40 mouse cellular contexts compared by ENCODE assay signal in genomic region chr11:120445475-120445874, GRCm38 (mm10). TPM values are rescaled to one million over a fixed set of nuclear protein-coding genes. Genes with fewer than 3 reads are reported as not detected.
"Had no signal": no experiment of that assay in that cellular context is flagged by ENCODE, and none has a peak within 500 bp of the region (broad histone marks: within the 10 kb centered on the region; RNA-seq: fewer than 3 reads in every experiment).

No protein-coding gene starts in this region.

- H3K4me2 ChIP-seq: limb, embryonic 12.5 days; limb, embryonic 13.5 days; limb, embryonic 15.5 days; liver, embryonic 11.5 days; liver, embryonic 12.5 days; liver, embryonic 13.5 days; liver, embryonic 15.5 days; lung, embryonic 14.5 days; lung, embryonic 15.5 days; midbrain, embryonic 11.5 days; midbrain, embryonic 12.5 days; midbrain, embryonic 15.5 days had no signal

- DNase-seq: left cerebral cortex, postnatal 4 days; liver; liver, embryonic 13.5 days; liver, postnatal 0 days; lung, adult 18-20 months; lung, adult 2 months; lung, embryonic 14.5 days; lung, postnatal 10 days; lung, postnatal 14 days; lung, postnatal 36 days; lung, postnatal 4 days; midbrain, embryonic 14.5 days had no signal

- H3K4me1 ChIP-seq: limb, embryonic 12.5 days; limb, embryonic 13.5 days; limb, embryonic 15.5 days; liver, embryonic 15.5 days; lung, embryonic 15.5 days; midbrain, embryonic 12.5 days; midbrain, embryonic 15.5 days had no signal

- H3K36me3 ChIP-seq: limb, embryonic 10.5 days; limb, embryonic 12.5 days; limb, embryonic 13.5 days; limb, embryonic 15.5 days; liver, embryonic 12.5 days; liver, embryonic 13.5 days; liver, embryonic 15.5 days; lung, embryonic 15.5 days; midbrain, embryonic 12.5 days; midbrain, embryonic 15.5 days had no signal

- H3K9ac ChIP-seq: limb, embryonic 12.5 days; limb, embryonic 13.5 days; limb, embryonic 15.5 days; liver, embryonic 12.5 days; liver, embryonic 13.5 days; liver, embryonic 14.5 days; liver, embryonic 15.5 days; liver, postnatal 0 days; lung, embryonic 14.5 days; lung, embryonic 15.5 days; midbrain, embryonic 12.5 days; midbrain, embryonic 15.5 days had no signal

- H3K4me3 ChIP-seq: left cerebral cortex, adult 2 months; limb, embryonic 10.5 days; limb, embryonic 12.5 days; limb, embryonic 13.5 days; limb, embryonic 15.5 days; liver, embryonic 12.5 days; liver, embryonic 13.5 days; liver, embryonic 15.5 days; lung, embryonic 15.5 days; megakaryocyte, embryonic 14.5 days; midbrain, embryonic 12.5 days; midbrain, embryonic 15.5 days; myocyte had no signal

- ATAC-seq: liver, embryonic 12.5 days; liver, postnatal 0 days; lung, postnatal 0 days; midbrain, embryonic 15.5 days; midbrain, embryonic 16.5 days had no signal

- H3K27ac ChIP-seq: left cerebral cortex, adult 2 months; limb, embryonic 10.5 days; limb, embryonic 12.5 days; limb, embryonic 13.5 days; limb, embryonic 15.5 days; liver, embryonic 12.5 days; liver, embryonic 13.5 days; liver, embryonic 14.5 days; liver, embryonic 15.5 days; lung, embryonic 15.5 days; macrophage; midbrain, embryonic 12.5 days; midbrain, embryonic 15.5 days had no signal

- H3K9me3 ChIP-seq: limb, embryonic 10.5 days; limb, embryonic 12.5 days; limb, embryonic 13.5 days; limb, embryonic 15.5 days; liver, embryonic 12.5 days; liver, embryonic 13.5 days; liver, embryonic 15.5 days; lung, embryonic 15.5 days; megakaryocyte, embryonic 14.5 days; midbrain, embryonic 12.5 days; midbrain, embryonic 15.5 days had no signal

- H3K27me3 ChIP-seq: limb, embryonic 12.5 days; limb, embryonic 13.5 days; limb, embryonic 15.5 days; liver, embryonic 13.5 days; liver, embryonic 15.5 days; lung, embryonic 15.5 days; midbrain, embryonic 12.5 days; midbrain, embryonic 15.5 days had no signal

RNA-seq across cellular contexts. Expression of gene Tspan10, which starts 3.0 kb away (rescaled TPM):
- total RNA-seq: left cerebral cortex, postnatal 10 days; liver, adult 2 months; megakaryocyte progenitor cell, adult 5-6 weeks; megakaryocyte-erythroid progenitor cell, adult 5-6 weeks; monocyte, adult 5-6 weeks had no signal
- polyA plus RNA-seq: limb, embryonic 10.5 days; limb, embryonic 11.5 days; limb, embryonic 12.5 days; limb, embryonic 13.5 days; liver, embryonic 12.5 days; liver, embryonic 13.5 days; liver, embryonic 14.5 days; liver, embryonic 15.5 days; liver, embryonic 16.5 days; liver, postnatal 0 days; lung, embryonic 14.5 days; lung, embryonic 15.5 days; lung, embryonic 16.5 days; lung, postnatal 0 days; midbrain, embryonic 11.5 days; midbrain, embryonic 12.5 days; midbrain, embryonic 14.5 days; midbrain, embryonic 15.5 days; midbrain, embryonic 16.5 days; midbrain, postnatal 0 days; myocyte; neural tube, embryonic 11.5 days had no signal

RNA-seq across cellular contexts. Expression of gene Pde6g, which starts 7.8 kb away (rescaled TPM):
- total RNA-seq: midbrain, postnatal 0 days; monocyte, adult 5-6 weeks had no signal
- polyA plus RNA-seq: limb, embryonic 10.5 days; limb, embryonic 12.5 days; lung, postnatal 0 days; macrophage; midbrain, embryonic 12.5 days; midbrain, embryonic 14.5 days; neural tube, embryonic 11.5 days had no signal
